8 mouse cellular contexts compared by ENCODE assay signal in the genomic region with DNA sequence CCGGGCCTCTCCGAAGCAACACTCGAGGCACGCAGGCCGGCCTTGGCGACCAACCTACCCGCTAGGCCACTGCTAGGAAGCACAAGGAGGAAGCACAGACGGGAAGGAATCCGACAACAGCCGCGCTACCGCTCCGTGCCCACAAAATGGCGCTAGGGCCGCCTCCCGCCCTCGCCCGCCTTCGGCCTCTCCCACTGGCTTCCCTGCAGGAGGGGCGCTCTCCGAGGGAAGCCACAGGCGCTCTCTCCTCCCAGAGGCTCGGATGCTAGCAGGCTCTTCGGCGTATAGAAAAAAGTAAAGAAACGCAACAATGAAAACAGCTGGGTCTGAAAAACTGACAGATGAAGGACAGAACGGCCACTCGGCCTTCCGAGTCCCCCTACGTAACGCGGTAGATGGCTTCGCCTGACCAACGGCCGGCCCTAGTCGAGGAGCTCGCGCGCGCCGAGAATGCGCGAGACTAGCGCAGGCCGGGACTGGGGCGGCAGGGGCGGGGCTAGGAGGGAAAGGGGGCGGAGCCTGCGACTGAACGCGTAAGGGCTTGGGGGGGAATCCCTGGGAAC. TPM values are rescaled to one million over a fixed set of nuclear protein-coding genes. Genes with fewer than 3 reads are reported as not detected.
DNase-seq lines count a peak whose midpoint lies in the region; ATAC-seq and TF ChIP-seq lines count a peak whose summit lies in the region.

A gene (minus strand): TSS at position 397 of the 563 bp plus-strand sequence.

- peak; percentile 86 for ATAC-seq in G1E (ENCODE audit: extremely low read depth, insufficient number of reproducible peaks, low FRiP score, poor library complexity, severe bottlenecking)
- peak; percentile 97 for ATAC-seq in forebrain, postnatal 0 days
- ATAC-seq in lung, embryonic 15.5 days (ENCODE audit: borderline replicate concordance, extremely low read depth, low FRiP score, low TSS enrichment) = peak; percentile 96

- peak; percentile 92 for DNase-seq in G1E (ENCODE audit: low spot score)
- peak; percentile 95 to 97 for DNase-seq in cerebellum, adult 18-20 months
- peak; percentile 98 for DNase-seq in forebrain, postnatal 0 days
- DNase-seq in heart, postnatal 4 days = peak; percentile 99
- DNase-seq in layer of hippocampus, adult 8-10 months (ENCODE audit: low spot score in 2 of 2) = peak; percentile 91 to 93
- peak; percentile 91 for DNase-seq in ovary, adult 18-20 months (ENCODE audit: low spot score)
- peak; percentile 96 for DNase-seq in thymus, postnatal 0 days (ENCODE audit: low spot score)

- peaks cover 39% of the 10 kb centered on the region for H3K4me1 ChIP-seq in G1E (ENCODE audit: insufficient read depth, low read depth, low read length)
- peaks cover 10% of the 10 kb centered on the region; the same call in 1 of the 2 replicates for H3K4me1 ChIP-seq in forebrain, postnatal 0 days (ENCODE audit: insufficient read depth)
- peaks cover 31% of the 10 kb centered on the region for H3K4me1 ChIP-seq in lung, embryonic 15.5 days

- H3K9me3 ChIP-seq in G1E (replicated peaks) = no peaks in the 10 kb centered on the region
- H3K9me3 ChIP-seq in forebrain, postnatal 0 days (ENCODE audit: low read length) = no peaks in the 10 kb centered on the region
- no peaks in the 10 kb centered on the region for H3K9me3 ChIP-seq in lung, embryonic 15.5 days

- H3K9ac ChIP-seq in forebrain, postnatal 0 days = peak within 1 kb of the TSS; percentile 100
- peak within 1 kb of the TSS; percentile 95 for H3K9ac ChIP-seq in lung, embryonic 15.5 days

- peaks cover 36% of the 10 kb centered on the region for H3K36me3 ChIP-seq in G1E (replicated peaks)
- H3K36me3 ChIP-seq in forebrain, postnatal 0 days (ENCODE audit: insufficient read depth) = peaks cover 26% of the 10 kb centered on the region
- H3K36me3 ChIP-seq in lung, embryonic 15.5 days = peaks cover 34% of the 10 kb centered on the region

- no peaks in the 10 kb centered on the region for H3K27me3 ChIP-seq in G1E (ENCODE audit: insufficient read depth, low read length)
- no peaks in the 10 kb centered on the region for H3K27me3 ChIP-seq in forebrain, postnatal 0 days (ENCODE audit: insufficient read depth, low read length)
- no peaks in the 10 kb centered on the region for H3K27me3 ChIP-seq in lung, embryonic 15.5 days

- H3K4me3 ChIP-seq in G1E (ENCODE audit: low read depth, low read length) = peak within 1 kb of the TSS; percentile 93
- peak within 1 kb of the TSS; percentile 100 for H3K4me3 ChIP-seq in forebrain, postnatal 0 days (ENCODE audit: low read depth, low read length)
- peak within 1 kb of the TSS; percentile 77 for H3K4me3 ChIP-seq in lung, embryonic 15.5 days

- TF ChIP-seq CTCF in G1E (IDR thresholded peaks at IDR 0.05; ENCODE audit: low read depth, low read length) = no peak
- peak; percentile 27 for TF ChIP-seq CTCF in forebrain, postnatal 0 days (IDR thresholded peaks at IDR 0.05; ENCODE audit: low read depth)

- H3K4me2 ChIP-seq in forebrain, postnatal 0 days (ENCODE audit: low read depth) = peak within 1 kb of the TSS; percentile 56
- peak within 1 kb of the TSS; percentile 80 for H3K4me2 ChIP-seq in lung, embryonic 15.5 days

- 2% methylated on average over 51 of the region's 51 CpGs for WGBS in forebrain, postnatal 0 days
- WGBS in lung, embryonic 15.5 days = under 1% methylated on average over 51 of the region's 51 CpGs

- H3K27ac ChIP-seq in forebrain, postnatal 0 days (ENCODE audit: low read depth, low read length) = peak within 1 kb of the TSS; percentile 99
- H3K27ac ChIP-seq in lung, embryonic 15.5 days = peak within 1 kb of the TSS; percentile 88

RNA-seq across cellular contexts. Expression of the gene that starts here (rescaled TPM):
- total RNA-seq in G1E (2014; fragmentation: Nextera tagmentation) = 296 and 308 TPM in 2 replicates
- total RNA-seq in G1E (2017) = 465 and 649 TPM in 2 replicates
- polyA plus RNA-seq in G1E (2012) = 26.7 and 59.3 TPM in 2 replicates
- 107 and 159 TPM in 2 replicates for total RNA-seq in forebrain, postnatal 0 days (2014; rRNA removed)
- polyA plus RNA-seq in forebrain, postnatal 0 days (2015; fragmentation: Nextera tagmentation; extraction: Ambion mirVana) = 101 and 104 TPM in 2 replicates
- total RNA-seq in heart, postnatal 4 days (2021) = 100 to 1,000 TPM; 198 to 204 TPM
- 100 to 1,000 TPM; 172 to 235 (median 219) TPM for total RNA-seq in layer of hippocampus, adult 8-10 months (2022)
- 386 and 392 TPM in 2 replicates for polyA plus RNA-seq in lung, embryonic 15.5 days (2015; fragmentation: Nextera tagmentation; extraction: Ambion mirVana)
- 330 and 343 TPM in 2 replicates for polyA plus RNA-seq in thymus, postnatal 0 days (2015; fragmentation: Nextera tagmentation; extraction: Ambion mirVana)

Comparison
In these comparisons a context has a peak if more than half of its experiments do, and no peak if none do; other contexts are left out.
1. Peak in every context shown above with its lines: DNase-seq, ATAC-seq, H3K4me3 ChIP-seq and H3K27ac ChIP-seq.